Mouse (Mus musculus) brain, embryonic 14.5 days (tissue): ENCODE data around the gene Ssc5d.

Experiments used
- CTCF ChIP-seq: fragments of 200-500 bp; IDR thresholded peaks from 2 replicates; pipeline ENCODE4 v1.5.1; 2012; ENCODE audit warnings: inconsistent platforms, mild to moderate bottlenecking, moderate library complexity, borderline replicate concordance; ENCODE audit not compliant: insufficient read depth, insufficient read length; ENCODE audit errors: extremely low read depth
- POLR2A ChIP-seq: fragments of 200-500 bp; IDR thresholded peaks from 2 replicates; pipeline ENCODE4 v1.6.1; 2012; ENCODE audit warnings: mild to moderate bottlenecking, inconsistent platforms, borderline replicate concordance; ENCODE audit not compliant: poor library complexity, insufficient read depth, insufficient read length, severe bottlenecking; ENCODE audit errors: extremely low read depth

DNA sequence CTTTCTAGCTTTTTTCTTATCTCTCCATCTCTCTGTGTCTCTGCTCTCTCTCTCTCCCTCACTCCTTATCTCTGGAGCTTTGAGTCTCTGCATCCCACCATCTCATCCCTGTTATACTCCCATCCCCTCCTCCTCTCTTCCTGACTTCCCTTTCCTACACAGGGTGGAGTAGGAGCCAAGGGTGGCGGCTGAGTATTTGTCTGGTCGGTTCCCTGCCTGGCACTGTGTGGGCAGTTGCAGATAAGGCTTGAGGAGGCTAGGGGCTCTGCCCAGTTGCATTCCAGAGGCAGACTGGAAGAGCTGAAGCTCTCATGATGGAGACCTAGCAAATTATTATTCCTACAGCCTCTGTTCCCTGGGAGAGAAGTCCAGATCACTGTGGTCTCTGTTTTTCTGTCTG lies 62.7 kb downstream of the Ssc5d start:
- TF ChIP-seq POLR2A (no peak), CTCF (no peak)
